Mouse (Mus musculus): ENCODE measurements at regions not wholly inside any gene's neighbourhood (a gene's known extent, or its start where the extent isn't known, plus 50 kb on each side); places are given as distances from the start of the nearest gene placed in this dataset.

DNA sequence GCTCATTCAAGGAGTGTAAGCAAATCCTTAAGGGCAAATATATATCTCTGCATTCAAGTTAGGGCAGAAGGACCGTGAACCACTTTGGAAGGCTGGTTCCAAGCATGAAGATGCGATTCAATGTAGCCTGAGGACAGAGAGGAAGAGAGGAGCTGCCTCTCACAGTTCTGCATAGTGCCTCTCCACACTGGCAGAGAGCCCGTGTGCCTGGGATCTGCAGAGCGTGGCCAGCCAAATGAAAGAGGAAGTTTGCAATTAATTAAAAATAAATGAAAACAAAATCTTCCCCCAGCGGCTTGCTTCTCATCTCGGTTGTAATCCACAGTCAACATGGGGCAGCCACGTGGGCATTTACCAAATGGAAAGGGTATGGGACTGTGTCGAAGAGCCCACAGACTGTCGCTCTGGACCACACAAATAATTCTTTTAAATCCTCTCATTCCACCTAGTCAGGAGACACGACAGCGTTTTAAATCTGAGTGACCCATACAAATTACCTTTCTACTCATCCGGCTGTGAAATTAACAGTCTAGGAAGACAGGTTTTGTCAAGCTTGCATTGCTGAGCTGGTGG, 129.1 kb upstream of the Col1a2 start:
- H3K36me3 ChIP-seq (ENCODE audit: control insufficient read depth, insufficient read depth, low read length, poor library complexity, severe bottlenecking) = no peaks in the 10 kb centered on the region
- no peak overlapping the region for H3K27ac ChIP-seq (ENCODE audit: insufficient read depth, low read depth, low read length, poor library complexity, severe bottlenecking)
- no peak for DNase-seq (ENCODE audit: low read depth, low spot score)
- in situ Hi-C loops (cut with MboI; ENCODE audit: low sequenced_read_pairs in 2 of 2, unreplicated experiment in 2 of 2) = no loop called here
- no peaks in the 10 kb centered on the region for H3K9me3 ChIP-seq (ENCODE audit: control insufficient read depth, insufficient read depth, low read depth, low read length)
- no peak overlapping the region for H3K4me3 ChIP-seq (ENCODE audit: insufficient read depth in 1 of 2, low read depth in 1 of 2, low read length in 2 of 2, poor library complexity in 1 of 2, severe bottlenecking in 1 of 2)
- no peaks in the 10 kb centered on the region for H3K4me1 ChIP-seq (ENCODE audit: control insufficient read depth in 2 of 2, insufficient read depth in 2 of 2, low read length in 2 of 2, poor library complexity in 1 of 2)
- no peak for TF ChIP-seq ZNF384 (IDR thresholded peaks at IDR 0.05; ENCODE audit: low read depth, low read length)
- no peak for TF ChIP-seq MAFK (IDR thresholded peaks at IDR 0.05; ENCODE audit: insufficient read depth, low read depth, low read length)
- H3K9ac ChIP-seq (ENCODE audit: insufficient read depth, low read depth, low read length, poor library complexity, severe bottlenecking) = no peak overlapping the region

DNA sequence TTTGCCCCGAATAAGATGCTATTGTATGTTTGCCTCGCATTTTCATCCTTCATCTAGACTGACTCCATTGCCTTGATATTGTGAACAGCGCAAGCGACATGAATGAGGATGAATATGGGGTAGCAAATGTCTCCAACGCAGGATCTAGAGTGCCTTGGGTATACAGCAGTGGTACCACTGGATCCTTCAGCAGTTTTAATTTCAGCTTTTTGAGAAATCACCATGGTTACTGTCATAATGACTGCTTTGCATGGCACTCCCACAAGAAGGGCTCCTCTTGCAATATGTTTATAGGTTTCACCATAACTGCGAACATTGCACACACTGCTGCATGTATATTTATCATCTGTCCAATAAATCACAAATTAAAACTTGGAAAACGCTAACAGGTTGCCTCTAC, 107.8 kb upstream of the Col1a2 start:
- in situ Hi-C loops (cut with MboI; ENCODE audit: low sequenced_read_pairs in 2 of 2, unreplicated experiment in 2 of 2) = no loop called here
- Histone ChIP-seq H3K4me1 (ENCODE audit: control insufficient read depth in 2 of 2, insufficient read depth in 2 of 2, low read length in 2 of 2, poor library complexity in 1 of 2) (peaks cover 3 to 4% of the 10 kb centered on the region in 2 experiments; a peak in 2 of 4 replicates), H3K9me3 (ENCODE audit: control insufficient read depth, insufficient read depth, low read depth, low read length) (no peaks in the 10 kb centered on the region), H3K27ac (ENCODE audit: insufficient read depth, low read depth, low read length, poor library complexity, severe bottlenecking) (no peak overlapping the region), H3K36me3 (ENCODE audit: control insufficient read depth, insufficient read depth, low read length, poor library complexity, severe bottlenecking) (no peaks in the 10 kb centered on the region), H3K4me3 (ENCODE audit: insufficient read depth in 1 of 2, low read depth in 1 of 2, low read length in 2 of 2, poor library complexity in 1 of 2, severe bottlenecking in 1 of 2) (no peak overlapping the region), H3K9ac (ENCODE audit: insufficient read depth, low read depth, low read length, poor library complexity, severe bottlenecking) (no peak overlapping the region)
- no peak for TF ChIP-seq ZNF384 (IDR thresholded peaks at IDR 0.05; ENCODE audit: low read depth, low read length)
- no peak for TF ChIP-seq MAFK (IDR thresholded peaks at IDR 0.05; ENCODE audit: insufficient read depth, low read depth, low read length)
- no peak for TF ChIP-seq ZC3H11A (IDR thresholded peaks at IDR 0.05; ENCODE audit: borderline replicate concordance, low read depth, low read length)
- TF ChIP-seq CHD2 (IDR thresholded peaks at IDR 0.05; ENCODE audit: low read depth, low read length) = no peak
- no peak for TF ChIP-seq HCFC1 (IDR thresholded peaks at IDR 0.05; ENCODE audit: borderline replicate concordance, insufficient read depth, low read length)
- no peak for DNase-seq (ENCODE audit: low read depth, low spot score)

- no peak overlapping the region for H3K9ac ChIP-seq (ENCODE audit: insufficient read depth, low read depth, low read length, poor library complexity, severe bottlenecking)
- no peak for TF ChIP-seq CHD2 (IDR thresholded peaks at IDR 0.05; ENCODE audit: low read depth, low read length)
- TF ChIP-seq MAFK (IDR thresholded peaks at IDR 0.05; ENCODE audit: insufficient read depth, low read depth, low read length) = no peak
- no peak for TF ChIP-seq ZNF384 (IDR thresholded peaks at IDR 0.05; ENCODE audit: low read depth, low read length)
- TF ChIP-seq HCFC1 (IDR thresholded peaks at IDR 0.05; ENCODE audit: borderline replicate concordance, insufficient read depth, low read length) = no peak
- no peak for TF ChIP-seq ZC3H11A (IDR thresholded peaks at IDR 0.05; ENCODE audit: borderline replicate concordance, low read depth, low read length)
- no peaks in the 10 kb centered on the region for H3K9me3 ChIP-seq (ENCODE audit: control insufficient read depth, insufficient read depth, low read depth, low read length)
- H3K4me1 ChIP-seq (ENCODE audit: control insufficient read depth in 2 of 2, insufficient read depth in 2 of 2, low read length in 2 of 2, poor library complexity in 1 of 2) = peaks cover 3 to 4% of the 10 kb centered on the region in 2 experiments; a peak in 2 of 4 replicates
- in situ Hi-C loops (cut with MboI; ENCODE audit: low sequenced_read_pairs in 2 of 2, unreplicated experiment in 2 of 2) = no loop called here
- H3K27ac ChIP-seq (ENCODE audit: insufficient read depth, low read depth, low read length, poor library complexity, severe bottlenecking) = no peak overlapping the region
- no peaks in the 10 kb centered on the region for H3K36me3 ChIP-seq (ENCODE audit: control insufficient read depth, insufficient read depth, low read length, poor library complexity, severe bottlenecking)
- H3K4me3 ChIP-seq (ENCODE audit: insufficient read depth in 1 of 2, low read depth in 1 of 2, low read length in 2 of 2, poor library complexity in 1 of 2, severe bottlenecking in 1 of 2) = no peak overlapping the region
- no peak for DNase-seq (ENCODE audit: low read depth, low spot score)
Measured at GRCm38 (mm10) chr6:4397695-4398598, 106.7 kb upstream of the Col1a2 start.

DNA sequence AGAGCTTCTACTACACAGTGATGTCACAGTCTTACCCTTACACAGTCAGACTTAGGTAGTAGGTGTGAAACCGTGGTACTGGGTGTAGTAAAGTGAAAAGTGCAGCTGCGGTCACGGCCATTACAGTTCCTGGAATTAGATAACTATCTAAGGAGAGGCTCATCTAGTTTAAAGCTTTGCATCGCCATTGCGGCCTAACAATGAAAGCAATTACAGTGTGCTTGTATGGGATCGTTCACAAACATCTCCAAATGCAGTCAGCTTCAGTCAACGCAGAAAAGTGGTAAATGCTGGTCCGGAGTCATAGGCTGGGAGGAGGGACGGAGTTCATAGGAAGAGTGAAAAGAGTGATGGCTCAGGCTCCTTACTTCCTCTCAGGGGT, 106.0 kb upstream of the Col1a2 start:
- Histone ChIP-seq H3K4me1 (ENCODE audit: control insufficient read depth in 2 of 2, insufficient read depth in 2 of 2, low read length in 2 of 2, poor library complexity in 1 of 2) (peaks cover 3 to 4% of the 10 kb centered on the region in 2 experiments; a peak in 2 of 4 replicates), H3K27ac (ENCODE audit: insufficient read depth, low read depth, low read length, poor library complexity, severe bottlenecking) (no peak overlapping the region), H3K9me3 (ENCODE audit: control insufficient read depth, insufficient read depth, low read depth, low read length) (no peaks in the 10 kb centered on the region), H3K36me3 (ENCODE audit: control insufficient read depth, insufficient read depth, low read length, poor library complexity, severe bottlenecking) (no peaks in the 10 kb centered on the region), H3K4me3 (ENCODE audit: insufficient read depth in 1 of 2, low read depth in 1 of 2, low read length in 2 of 2, poor library complexity in 1 of 2, severe bottlenecking in 1 of 2) (no peak overlapping the region), H3K9ac (ENCODE audit: insufficient read depth, low read depth, low read length, poor library complexity, severe bottlenecking) (no peak overlapping the region)
- TF ChIP-seq HCFC1 (IDR thresholded peaks at IDR 0.05; ENCODE audit: borderline replicate concordance, insufficient read depth, low read length) = no peak
- no peak for TF ChIP-seq ZNF384 (IDR thresholded peaks at IDR 0.05; ENCODE audit: low read depth, low read length)
- TF ChIP-seq ZC3H11A (IDR thresholded peaks at IDR 0.05; ENCODE audit: borderline replicate concordance, low read depth, low read length) = no peak
- no peak for TF ChIP-seq CHD2 (IDR thresholded peaks at IDR 0.05; ENCODE audit: low read depth, low read length)
- no peak for TF ChIP-seq MAFK (IDR thresholded peaks at IDR 0.05; ENCODE audit: insufficient read depth, low read depth, low read length)
- in situ Hi-C loops (cut with MboI; ENCODE audit: low sequenced_read_pairs in 2 of 2, unreplicated experiment in 2 of 2) = no loop called here
- DNase-seq (ENCODE audit: low read depth, low spot score) = no peak
